Mouse (Mus musculus): ENCODE results near the gene Meis2.

The Meis2 gene

GRCm38 (mm10) chr2:115996438-115996837, 69.2 kb downstream of the Meis2 start:
- no peak for DNase-seq (ENCODE audit: low read depth)

DNA sequence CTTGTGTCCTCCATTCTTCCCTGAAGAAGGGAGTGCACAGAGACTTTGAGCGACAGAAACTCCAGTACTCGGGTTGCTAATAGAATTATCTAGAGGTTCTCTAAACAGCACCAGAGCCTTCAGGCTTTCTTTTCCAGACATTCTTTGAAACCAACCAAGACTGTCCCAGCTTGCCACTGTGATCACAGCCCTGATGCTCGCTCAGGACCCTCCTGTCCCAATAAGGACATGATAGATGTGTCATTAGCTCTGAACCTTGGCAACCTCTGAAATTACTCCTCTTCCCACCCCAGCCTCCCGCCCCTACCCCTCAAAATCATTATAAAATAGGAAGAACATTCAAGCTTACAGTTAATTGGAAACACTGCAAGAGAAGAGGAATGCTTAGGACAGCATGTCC, 71.8 kb downstream of the Meis2 start:
- DNase-seq (ENCODE audit: low read depth), result no peak

GRCm38 (mm10) chr2:115989249-115989648, 76.4 kb downstream of the Meis2 start:
- DNase-seq (ENCODE audit: low read depth), result no peak

- DNase-seq (ENCODE audit: low read depth), result no peak
Measured at GRCm38 (mm10) chr2:115988448-115988847, 77.2 kb downstream of the Meis2 start.

GRCm38 (mm10) chr2:115984952-115985351, 80.7 kb downstream of the Meis2 start:
- no peak for DNase-seq (ENCODE audit: low read depth)

DNA sequence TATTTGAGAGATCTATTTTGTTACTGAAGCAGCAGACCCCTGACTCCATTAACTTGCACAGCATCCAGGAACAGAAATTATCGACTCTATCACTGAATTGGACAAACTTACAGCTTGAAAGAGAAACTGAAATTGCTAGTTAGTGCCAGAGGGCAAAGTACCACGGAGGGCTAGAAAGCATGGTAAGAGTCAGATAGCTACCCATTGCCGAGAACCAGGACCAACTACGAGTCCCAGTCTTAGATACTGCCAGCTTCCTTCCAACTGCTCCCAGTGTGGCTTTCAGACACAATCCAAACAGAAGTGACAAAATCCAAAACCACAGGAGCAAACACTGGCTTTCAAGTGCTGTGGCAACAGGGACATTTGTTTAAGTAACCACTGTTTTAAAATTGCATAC, 81.2 kb downstream of the Meis2 start:
- no peak for DNase-seq (ENCODE audit: low read depth)

DNA sequence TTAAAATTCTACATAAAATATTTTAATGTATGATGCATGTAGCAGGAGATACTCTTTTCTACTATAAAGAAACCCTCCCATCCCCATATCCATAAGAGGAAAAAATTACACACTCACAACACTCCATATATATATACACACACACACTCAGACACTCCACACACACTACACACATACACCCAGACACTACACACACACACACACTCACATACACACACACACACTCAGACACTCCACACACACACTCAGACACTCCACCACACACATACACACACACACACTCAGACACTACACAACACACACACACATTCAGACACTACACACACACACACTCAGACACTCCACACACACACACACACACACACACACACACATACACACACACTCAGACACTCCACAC, 85.1 kb downstream of the Meis2 start:
- no peak for DNase-seq (ENCODE audit: low read depth)

DNA sequence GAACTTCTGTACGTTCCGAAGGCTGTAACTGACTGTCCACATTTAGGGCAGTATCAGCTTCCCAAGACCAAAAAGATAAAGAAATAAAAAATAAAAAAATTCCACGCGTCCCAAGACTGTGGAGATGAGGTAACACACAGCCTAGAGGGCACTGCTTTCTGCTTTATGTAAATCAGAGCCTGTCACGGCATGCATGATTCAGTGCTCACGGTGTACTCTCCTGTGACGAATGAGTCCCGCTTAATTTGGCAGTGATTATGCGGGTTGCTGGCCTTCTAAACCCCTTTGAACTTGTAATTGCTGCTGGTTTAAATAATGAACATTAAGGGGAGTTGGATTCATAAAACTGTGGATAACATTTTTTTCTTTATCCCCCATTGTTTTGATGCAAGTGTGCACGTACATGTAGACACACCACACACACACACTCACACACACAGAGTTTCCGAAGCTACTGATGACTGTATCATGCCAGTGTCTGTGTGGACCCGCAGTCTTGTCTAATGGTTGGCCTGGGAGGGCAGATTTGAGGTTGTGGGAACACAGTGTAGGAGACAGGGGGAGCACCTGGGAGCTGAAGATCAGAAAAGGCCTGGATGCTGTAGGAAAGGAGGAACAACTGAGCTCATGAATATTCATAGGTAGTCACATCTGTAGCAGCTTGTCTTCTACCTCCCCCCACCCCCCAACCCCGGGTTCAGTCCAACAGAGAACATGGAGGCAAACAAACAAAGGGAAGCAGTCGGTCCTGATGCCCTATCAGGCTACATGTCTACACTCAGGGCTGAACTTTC, 85.8 kb downstream of the Meis2 start:
- no peak for DNase-seq (ENCODE audit: low read depth)

- DNase-seq (ENCODE audit: low read depth), result no peak
Measured at GRCm38 (mm10) chr2:115978666-115979065, 87.0 kb downstream of the Meis2 start.

DNA sequence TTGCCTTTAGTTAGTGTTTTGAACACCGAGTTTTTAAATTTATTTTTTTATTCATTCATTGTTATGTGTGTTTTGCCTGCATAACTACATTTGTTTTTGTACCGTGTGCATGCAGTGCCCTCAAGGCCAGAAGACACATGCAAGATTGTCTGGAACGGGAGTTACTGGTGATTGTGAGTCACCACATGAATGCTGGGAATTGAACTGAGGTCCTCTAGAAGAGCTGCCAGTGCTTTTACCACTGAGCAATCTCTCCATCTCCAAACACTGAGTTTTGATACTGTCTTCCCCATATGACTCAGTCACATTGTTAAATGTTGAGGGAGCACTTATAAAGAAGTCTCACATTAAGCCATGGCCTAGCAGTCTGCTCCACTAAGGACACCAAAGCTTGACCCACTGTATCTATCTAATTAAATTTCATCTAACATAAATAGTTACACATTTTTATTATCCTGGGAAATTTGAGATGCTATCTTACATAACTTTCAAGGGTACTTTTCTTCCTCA, 94.3 kb downstream of the Meis2 start:
- DNase-seq (ENCODE audit: low read depth), result peak; percentile 25

DNA sequence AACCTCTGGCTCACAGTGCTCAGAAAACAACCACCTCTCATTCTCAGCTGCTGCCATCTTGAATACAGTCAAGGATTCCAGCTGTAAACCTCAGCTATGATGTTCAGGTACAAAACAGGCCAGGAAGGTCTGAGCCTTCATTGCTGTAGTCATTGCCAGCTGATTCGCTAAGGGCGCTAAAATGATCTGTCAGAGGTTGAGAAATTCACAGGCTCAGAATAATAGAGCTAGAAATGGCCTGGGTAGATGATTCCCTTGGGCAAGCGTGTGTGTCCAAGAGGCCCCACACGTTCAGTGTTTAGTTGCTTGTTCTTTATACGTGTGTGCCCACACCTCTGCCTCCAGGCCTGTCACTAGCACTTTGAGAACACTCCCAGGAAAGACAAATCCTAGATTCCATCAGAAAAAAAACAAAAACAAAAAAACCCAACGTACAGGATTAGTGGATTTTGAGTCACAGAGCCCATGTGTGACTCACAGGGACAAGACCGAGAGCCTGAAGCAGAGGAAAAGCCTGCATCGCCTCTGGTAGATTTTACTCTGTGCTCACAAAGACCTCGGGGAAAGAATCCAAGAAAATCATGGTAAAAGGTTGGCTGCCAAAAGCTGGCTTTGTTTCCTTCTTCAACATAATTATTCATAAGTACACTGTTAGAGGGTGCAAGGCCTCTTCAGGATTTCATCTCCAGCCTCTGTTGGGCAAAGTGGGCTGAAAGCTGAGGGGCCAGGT, 95.4 kb downstream of the Meis2 start:
- DNase-seq (ENCODE audit: low read depth), result no peak

DNA sequence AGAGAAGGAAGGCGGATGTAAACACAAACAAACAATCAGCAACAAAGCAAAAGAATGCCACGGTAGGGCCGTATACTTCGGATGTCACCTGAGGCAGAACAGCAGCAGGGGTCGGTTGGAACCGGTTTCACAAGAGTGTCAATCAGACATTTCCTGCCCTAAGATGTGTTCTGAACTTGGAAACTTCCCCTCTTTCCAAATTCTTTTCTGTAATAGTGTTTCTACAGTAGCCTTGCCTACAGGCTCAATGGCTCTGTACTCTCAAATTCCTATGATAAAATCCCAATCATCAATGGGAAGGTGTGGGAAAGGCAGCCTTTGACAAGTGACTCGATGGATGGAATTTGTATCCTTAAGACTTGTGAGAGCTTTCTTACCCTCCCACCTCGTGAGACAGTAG, 96.4 kb downstream of the Meis2 start:
- DNase-seq (ENCODE audit: low read depth), result no peak

- DNase-seq (ENCODE audit: low read depth), result no peak
Measured at GRCm38 (mm10) chr2:115964911-115965310, 100.7 kb downstream of the Meis2 start.

DNA sequence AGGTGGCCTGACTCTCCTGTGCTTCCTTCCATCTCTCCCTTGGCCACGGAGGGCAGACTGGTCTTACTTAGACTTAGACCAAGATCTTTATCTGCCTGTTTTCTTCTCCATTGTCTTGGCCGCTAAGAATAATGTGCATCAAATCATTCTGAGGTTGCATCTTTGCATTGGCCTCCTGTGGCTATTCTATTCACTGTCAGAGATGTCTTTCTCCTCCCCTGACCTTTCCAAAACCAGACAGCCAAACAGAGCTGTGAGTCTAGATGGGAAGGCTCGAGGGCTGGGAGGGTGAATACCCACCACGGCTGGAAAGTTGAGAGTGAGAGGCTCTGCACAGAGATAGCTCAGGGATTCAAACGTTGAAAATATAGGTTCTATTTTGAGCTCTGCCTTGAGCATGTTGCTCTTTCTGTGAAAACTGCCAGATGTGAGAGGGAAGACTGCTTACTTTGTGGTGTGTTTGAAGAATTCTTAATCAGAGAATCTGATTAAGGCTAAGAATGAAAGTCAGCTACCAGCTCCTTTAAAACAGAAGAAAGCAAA, 102.3 kb downstream of the Meis2 start:
- DNase-seq (ENCODE audit: low read depth), result no peak

DNA sequence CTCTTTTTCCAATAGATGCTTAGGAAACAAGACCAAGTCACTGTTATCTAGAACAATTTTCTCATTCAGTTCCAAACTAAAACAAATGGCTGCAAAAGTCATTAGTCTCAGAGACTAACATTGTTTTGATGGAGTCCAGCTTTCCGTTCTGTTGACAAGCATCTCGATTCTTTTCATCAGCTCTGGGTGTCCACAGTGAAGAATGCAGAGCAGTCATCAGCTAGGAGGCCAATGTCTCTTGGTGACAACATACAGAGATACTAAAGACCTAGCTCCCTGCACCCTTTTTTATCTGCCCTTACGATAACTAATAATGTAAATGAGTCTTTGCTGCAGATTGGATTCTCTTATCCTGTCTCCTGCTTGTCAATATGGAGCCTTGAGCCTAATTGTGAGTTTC, 102.9 kb downstream of the Meis2 start:
- DNase-seq (ENCODE audit: low read depth), result no peak

DNA sequence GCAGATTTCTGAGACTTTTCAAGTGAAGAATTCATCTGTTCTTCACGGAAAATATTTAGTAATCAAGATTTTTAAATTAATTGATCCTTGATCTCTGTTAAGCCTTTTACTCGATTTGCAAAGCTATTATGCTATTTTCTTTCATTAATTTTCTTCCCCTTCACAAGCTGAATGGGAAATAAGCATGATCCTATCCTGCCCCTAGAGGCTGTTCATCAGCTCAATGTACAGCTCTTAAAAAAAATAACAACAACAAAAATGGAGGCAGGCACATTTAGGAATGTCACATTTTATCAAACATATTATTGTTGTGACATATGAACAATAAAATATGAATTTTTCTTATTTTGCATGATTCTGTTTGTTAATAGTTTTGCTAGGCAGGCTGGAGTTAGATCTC, 103.5 kb downstream of the Meis2 start:
- no peak for DNase-seq (ENCODE audit: low read depth)

DNA sequence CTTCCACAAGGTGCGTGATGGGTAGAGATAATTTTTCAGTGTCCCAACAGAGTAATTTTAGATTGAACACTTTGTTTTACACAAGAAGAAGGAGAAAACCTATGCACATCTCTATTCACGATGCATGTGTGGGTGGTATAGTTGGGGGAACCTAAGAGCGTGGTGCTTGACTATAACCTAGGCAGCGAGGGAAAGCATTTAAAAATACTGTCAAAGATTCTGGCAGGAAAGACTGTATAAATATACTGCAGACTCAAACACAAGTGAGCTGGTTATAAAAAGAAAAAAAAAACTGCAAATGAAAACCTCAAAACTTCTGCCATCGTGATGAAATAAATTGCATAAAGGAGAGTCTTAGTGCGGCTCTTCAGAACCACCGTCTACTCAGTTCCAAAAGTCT, 105.0 kb downstream of the Meis2 start:
- no peak for DNase-seq (ENCODE audit: low read depth)

GRCm38 (mm10) chr2:115956786-115957185, 108.9 kb downstream of the Meis2 start:
- DNase-seq (ENCODE audit: low read depth), result peak; percentile 79

- no peak for DNase-seq (ENCODE audit: low read depth)
Measured at GRCm38 (mm10) chr2:115950645-115951044, 115.0 kb downstream of the Meis2 start.

GRCm38 (mm10) chr2:115948630-115949426, 116.8 kb downstream of the Meis2 start:
- no peak for DNase-seq (ENCODE audit: low read depth)

DNA sequence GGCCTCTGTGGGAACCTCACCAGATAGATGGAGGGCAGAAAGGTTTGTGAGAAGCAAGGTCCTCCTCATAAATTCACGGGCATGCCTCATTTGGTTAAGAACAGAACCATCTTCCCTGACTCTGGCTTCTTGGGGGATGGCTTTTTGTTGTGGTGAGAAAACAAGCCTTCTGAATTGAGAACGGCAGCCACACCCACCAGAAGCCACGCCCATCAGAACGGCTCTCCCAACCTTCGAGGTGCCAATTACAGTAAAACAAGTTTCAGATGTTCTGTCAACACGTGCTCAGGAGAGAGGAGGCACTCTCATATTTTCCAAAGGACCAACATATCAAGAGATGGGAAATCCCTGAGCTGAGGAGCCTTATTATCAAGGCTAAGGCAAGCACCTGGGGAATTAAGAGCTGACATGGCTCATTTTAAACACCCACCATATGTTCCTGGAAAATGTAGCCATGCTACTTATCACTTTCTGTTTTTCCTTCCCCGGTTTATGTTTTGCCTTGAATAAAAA, 117.9 kb downstream of the Meis2 start:
- DNase-seq (ENCODE audit: low read depth), result no peak

GRCm38 (mm10) chr2:115943044-115943443, 122.6 kb downstream of the Meis2 start:
- no peak for DNase-seq (ENCODE audit: low read depth)
